Mouse (Mus musculus): ENCODE data around the gene Smc6. TPM values are rescaled to one million over a fixed set of nuclear protein-coding genes. Genes with fewer than 3 reads are reported as not detected.

The Smc6 gene
- 113 and 124 TPM in 2 replicates for polyA plus RNA-seq (2015; fragmentation: Nextera tagmentation; extraction: Ambion mirVana)

DNA sequence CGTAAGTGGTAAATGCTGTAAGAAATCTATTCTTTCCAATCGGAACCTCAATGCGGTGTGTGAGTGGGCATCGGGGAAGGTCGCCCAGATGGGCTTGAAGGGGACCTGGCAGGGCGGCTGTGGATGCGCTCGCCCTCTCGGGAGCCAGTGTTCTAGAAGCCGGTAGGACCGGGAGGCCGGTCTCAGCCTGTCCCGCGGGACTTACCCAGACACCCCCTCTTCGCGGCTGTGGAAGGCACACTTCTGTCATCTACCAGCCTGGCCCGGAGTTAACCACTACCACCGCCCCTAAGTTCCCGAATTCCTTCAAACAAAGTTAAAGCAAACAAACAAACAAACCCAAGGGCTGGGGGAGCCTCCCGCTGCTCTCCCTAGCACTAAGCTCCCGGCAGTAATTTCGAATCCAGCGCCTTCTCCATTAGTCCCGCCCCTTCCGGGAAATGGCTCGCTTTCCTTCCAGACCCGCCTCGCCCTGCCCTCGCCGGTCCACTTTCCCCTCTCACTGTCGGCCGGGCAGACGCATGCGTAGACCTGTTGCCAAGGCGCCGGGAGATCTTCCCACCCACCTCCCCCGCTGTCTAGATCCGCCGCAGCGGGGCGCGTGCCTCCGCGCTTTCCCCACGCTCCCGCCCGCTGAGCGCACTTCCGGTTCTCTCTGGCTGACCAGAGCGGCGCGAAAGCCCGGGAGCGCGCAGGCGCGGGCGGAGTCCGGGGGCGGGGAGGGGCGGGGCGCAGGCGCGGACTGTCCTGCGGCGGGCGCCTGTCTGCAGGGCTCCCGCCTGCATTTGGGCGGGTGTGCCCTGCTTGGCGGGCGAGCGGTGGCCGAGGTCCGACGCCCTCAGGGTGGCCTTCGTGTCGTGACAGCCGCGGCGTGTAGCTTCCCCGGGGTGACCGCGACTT, at the start of gene Smc6, which contains the start of gene Gen1:
Gene Smc6 (plus strand): TSS at position 505 of the 900 bp plus-strand sequence.
Gene Gen1 (minus strand): TSS at position 420 of the 900 bp plus-strand sequence.
- H3K27me3 ChIP-seq (replicated peaks): no peaks in the 10 kb centered on the region
- H3K4me3 ChIP-seq (replicated peaks): peak within 1 kb of the TSS; percentile 88
- no peaks in the 10 kb centered on the region for H3K9me3 ChIP-seq (replicated peaks)
- ATAC-seq (ENCODE audit: low FRiP score): peak; percentile 99
- peak within 1 kb of the TSS; percentile 93 for H3K9ac ChIP-seq (replicated peaks)
- H3K27ac ChIP-seq (replicated peaks): peak within 1 kb of the TSS; percentile 90
- WGBS: under 1% methylated on average over 83 of the region's 83 CpGs
- H3K4me1 ChIP-seq: peaks cover 33% of the 10 kb centered on the region
- peak within 1 kb of the TSS; percentile 98 for H3K4me2 ChIP-seq
- no peaks in the 10 kb centered on the region for H3K36me3 ChIP-seq

DNA sequence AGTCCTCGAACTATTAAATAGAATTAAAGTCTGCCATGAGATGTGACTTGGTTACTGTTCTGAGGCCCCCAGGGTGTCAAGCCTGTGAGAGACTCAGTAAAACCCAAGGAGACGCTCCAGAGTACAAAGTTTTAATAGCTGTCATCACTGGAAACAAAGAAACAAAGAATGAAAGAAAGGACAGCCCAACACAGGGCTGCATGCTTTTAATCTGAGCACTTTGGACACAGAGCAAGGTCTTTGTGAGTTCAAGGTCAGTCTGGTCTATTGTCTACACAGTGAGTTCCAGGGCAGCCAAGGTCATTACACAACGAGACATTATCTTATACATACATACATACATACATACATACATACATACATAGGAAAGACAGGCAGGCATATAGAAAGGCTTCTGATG, 49.2 kb upstream of the Smc6 start:
- no peak overlapping the region for H3K4me3 ChIP-seq (replicated peaks)
- H3K36me3 ChIP-seq: no peaks in the 10 kb centered on the region
- peaks cover under 1% of the 10 kb centered on the region; the same call in 1 of the 2 replicates for H3K4me1 ChIP-seq
- ATAC-seq (ENCODE audit: low FRiP score): no peak
- no peak overlapping the region for H3K9ac ChIP-seq (replicated peaks)
- H3K9me3 ChIP-seq (replicated peaks): no peaks in the 10 kb centered on the region
- H3K27me3 ChIP-seq (replicated peaks): no peaks in the 10 kb centered on the region
- no peak overlapping the region for H3K27ac ChIP-seq (replicated peaks)
- 59% methylated on average over 3 of the region's 3 CpGs for WGBS
- H3K4me2 ChIP-seq: no peak overlapping the region

DNA sequence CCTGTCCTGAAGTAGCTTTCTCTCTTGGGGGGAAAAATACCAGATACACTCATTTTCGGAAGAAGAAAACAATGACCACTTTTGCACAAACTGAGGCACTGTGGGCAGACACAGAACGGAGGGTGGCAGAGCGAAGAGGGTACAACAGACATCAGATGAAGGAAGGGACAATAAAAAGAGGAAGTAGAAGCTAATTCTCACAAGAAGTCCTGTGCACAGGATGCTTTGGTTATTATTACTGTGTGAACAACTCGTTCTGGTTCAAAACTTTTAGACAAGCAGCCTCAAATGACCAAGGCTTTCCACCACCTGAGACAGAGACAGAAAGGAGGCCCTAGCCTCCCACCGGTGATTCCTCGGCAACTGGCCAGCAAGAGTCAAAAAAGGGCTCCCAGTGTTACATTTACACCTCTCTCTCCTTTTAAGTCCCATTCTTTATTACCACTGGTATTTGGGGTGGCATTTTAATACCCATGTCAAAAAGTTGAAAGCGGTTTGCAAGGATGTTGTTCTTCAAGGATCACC, 47.9 kb upstream of the Smc6 start:
- Histone ChIP-seq H3K27ac (replicated peaks) (no peak overlapping the region), H3K36me3 (no peaks in the 10 kb centered on the region), H3K9ac (replicated peaks) (no peak overlapping the region), H3K4me3 (replicated peaks) (no peak overlapping the region), H3K9me3 (replicated peaks) (no peaks in the 10 kb centered on the region), H3K27me3 (replicated peaks) (no peaks in the 10 kb centered on the region), H3K4me1 (peaks cover 5% of the 10 kb centered on the region; the same call in 1 of the 2 replicates), H3K4me2 (no peak overlapping the region)
- no peak for ATAC-seq (ENCODE audit: low FRiP score)
- 63% methylated on average over 7 of the region's 7 CpGs for WGBS

DNA sequence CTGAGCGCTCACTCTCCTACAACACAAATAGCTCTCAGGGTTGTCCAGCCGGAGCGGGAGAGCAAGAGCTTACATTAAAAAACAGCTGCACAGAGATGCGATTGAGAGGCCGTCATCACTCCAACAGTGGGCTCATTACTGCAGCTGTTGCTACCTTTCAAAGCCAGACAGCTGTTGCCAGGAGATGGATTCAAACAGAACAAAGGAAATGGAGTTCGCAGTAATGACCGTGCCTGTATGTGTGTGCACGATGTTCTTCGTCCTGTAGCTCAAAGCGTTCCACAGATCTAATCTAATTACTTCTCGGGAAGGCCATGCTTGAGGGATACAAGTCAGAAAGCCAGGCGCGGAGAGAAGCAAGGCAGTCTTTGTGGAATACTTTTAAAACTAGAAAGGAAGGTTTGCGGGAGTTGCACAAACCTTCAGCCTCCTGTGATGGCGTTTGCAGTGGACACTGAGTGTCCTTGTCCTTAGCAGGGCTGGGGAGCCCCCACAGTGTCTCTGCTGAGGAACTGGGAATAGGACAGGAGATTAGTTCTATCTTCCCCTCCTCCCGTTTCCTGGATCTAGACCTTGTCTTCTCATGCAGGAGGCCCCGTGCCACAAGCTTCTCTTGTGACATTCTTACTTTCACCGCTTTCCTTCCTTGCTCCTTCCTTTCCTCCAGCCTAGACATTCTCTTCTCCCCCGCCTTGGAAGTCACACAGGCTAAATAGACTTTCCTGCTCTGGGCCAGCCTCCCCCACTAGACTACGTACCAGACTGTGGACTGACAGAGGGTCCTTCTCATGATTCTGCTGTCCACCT, 44.0 kb upstream of the Smc6 start:
- H3K27me3 ChIP-seq (replicated peaks): no peaks in the 10 kb centered on the region
- H3K36me3 ChIP-seq: no peaks in the 10 kb centered on the region
- H3K4me2 ChIP-seq: no peak overlapping the region
- H3K4me1 ChIP-seq: peaks cover 5% of the 10 kb centered on the region; the same call in 1 of the 2 replicates
- 53% methylated on average over 20 of the region's 20 CpGs for WGBS
- no peaks in the 10 kb centered on the region for H3K9me3 ChIP-seq (replicated peaks)
- no peak overlapping the region for H3K4me3 ChIP-seq (replicated peaks)
- no peak overlapping the region for H3K9ac ChIP-seq (replicated peaks)
- peak; percentile 69; the same call in 1 of the 2 replicates for ATAC-seq (ENCODE audit: low FRiP score)
- H3K27ac ChIP-seq (replicated peaks): no peak overlapping the region

DNA sequence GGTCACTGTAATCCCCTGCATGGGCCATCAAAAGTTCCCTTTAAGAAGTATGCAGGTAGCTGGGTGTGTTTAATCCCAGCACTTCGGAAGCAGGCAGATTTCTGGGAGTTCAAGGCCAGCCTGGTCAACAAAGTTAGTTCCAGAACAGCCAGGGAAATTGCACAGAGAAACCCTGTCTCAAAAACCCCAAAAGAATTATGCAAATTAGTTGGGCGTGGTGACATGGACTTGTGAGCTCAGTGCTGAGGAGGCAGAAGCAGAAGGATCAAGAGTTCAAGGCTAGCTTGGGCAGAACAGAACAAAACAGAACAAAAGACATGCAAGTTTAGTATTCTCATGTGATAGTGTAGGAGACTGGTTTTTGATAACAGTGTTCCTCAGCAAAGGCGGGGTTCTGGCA, 43.1 kb upstream of the Smc6 start:
- WGBS: 73% methylated on average over 3 of the region's 3 CpGs
- Histone ChIP-seq H3K27me3 (replicated peaks) (no peaks in the 10 kb centered on the region), H3K27ac (replicated peaks) (no peak overlapping the region)

DNA sequence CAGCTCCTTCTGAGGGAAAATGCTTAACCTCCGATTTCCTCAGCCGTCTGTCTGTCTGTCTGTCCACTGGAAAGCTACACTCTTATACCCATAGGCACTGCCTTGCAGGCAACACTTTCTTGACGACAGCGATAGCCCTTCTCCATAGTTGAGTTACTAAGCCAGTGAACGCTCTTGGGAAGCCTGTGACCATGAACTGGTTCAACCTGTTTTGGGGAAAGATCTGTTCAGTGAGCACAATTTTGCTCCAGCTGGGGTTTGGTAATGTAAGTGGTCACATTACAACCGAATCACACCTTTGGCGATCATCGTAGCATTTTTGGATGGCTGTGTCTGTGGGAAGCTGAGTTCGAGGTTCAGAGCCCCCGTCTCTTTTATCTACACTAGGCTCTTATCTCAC, 42.6 kb upstream of the Smc6 start:
- Histone ChIP-seq H3K36me3 (no peaks in the 10 kb centered on the region), H3K4me2 (no peak overlapping the region), H3K9ac (replicated peaks) (no peak overlapping the region), H3K27me3 (replicated peaks) (no peaks in the 10 kb centered on the region), H3K9me3 (replicated peaks) (no peaks in the 10 kb centered on the region), H3K4me3 (replicated peaks) (no peak overlapping the region), H3K4me1 (peaks cover 5% of the 10 kb centered on the region; the same call in 1 of the 2 replicates), H3K27ac (replicated peaks) (no peak overlapping the region)
- WGBS: 93% methylated on average over 10 of the region's 10 CpGs
- ATAC-seq (ENCODE audit: low FRiP score): no peak

More for the DNA sequence above, 43.1 kb upstream of the Smc6 start:
- Histone ChIP-seq H3K4me3 (replicated peaks) (no peak overlapping the region), H3K9ac (replicated peaks) (no peak overlapping the region), H3K4me2 (no peak overlapping the region), H3K9me3 (replicated peaks) (no peaks in the 10 kb centered on the region), H3K36me3 (no peaks in the 10 kb centered on the region), H3K4me1 (peaks cover 5% of the 10 kb centered on the region; the same call in 1 of the 2 replicates)
- ATAC-seq (ENCODE audit: low FRiP score): no peak

DNA sequence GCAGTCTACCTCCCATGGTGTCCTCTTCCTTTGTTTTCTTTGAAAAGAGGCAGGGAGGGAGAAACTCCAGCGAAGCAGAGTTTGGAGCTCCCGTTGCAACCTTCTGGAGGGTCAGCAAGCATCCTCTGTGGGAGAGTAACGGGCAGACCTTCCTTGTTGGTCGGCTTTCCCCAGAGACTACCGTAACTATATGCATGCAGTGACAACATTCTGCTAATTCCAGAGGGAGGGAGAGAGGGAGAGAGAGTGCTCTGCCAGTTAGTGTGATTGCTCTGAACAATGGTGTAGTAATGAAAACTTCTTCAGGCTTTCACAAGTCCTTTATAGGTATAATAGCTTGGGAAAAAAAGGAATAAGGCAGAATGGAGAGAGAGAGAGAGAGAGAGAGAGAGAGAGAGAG, 41.0 kb upstream of the Smc6 start:
- H3K4me2 ChIP-seq: no peak overlapping the region
- ATAC-seq (ENCODE audit: low FRiP score): no peak

DNA sequence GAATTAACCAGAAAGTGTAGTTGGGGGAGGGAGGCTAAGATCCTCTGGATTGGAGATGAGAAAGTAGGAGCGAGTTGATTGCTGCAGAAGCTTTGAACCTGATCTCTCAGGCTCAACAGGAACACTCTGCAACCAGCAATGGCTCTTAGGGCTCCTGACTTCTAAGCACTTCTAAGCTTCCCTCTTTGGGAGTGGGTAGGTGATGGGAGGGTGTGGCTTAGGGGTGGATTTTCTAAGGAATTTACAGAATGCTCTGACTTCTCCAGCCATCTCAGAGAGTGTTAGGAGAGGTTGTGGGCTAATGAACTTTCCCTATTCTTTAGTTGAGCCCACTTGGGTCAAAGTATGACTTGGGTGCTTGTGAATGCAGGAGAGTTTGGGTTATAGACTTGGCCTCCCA, 39.6 kb upstream of the Smc6 start:
- Histone ChIP-seq H3K27ac (replicated peaks) (no peak overlapping the region), H3K4me3 (replicated peaks) (no peak overlapping the region), H3K4me2 (no peak overlapping the region), H3K27me3 (replicated peaks) (no peaks in the 10 kb centered on the region), H3K4me1 (peaks cover 5% of the 10 kb centered on the region; the same call in 1 of the 2 replicates), H3K36me3 (no peaks in the 10 kb centered on the region), H3K9ac (replicated peaks) (no peak overlapping the region), H3K9me3 (replicated peaks) (no peaks in the 10 kb centered on the region)
- no peak for ATAC-seq (ENCODE audit: low FRiP score)
- 75% methylated on average over 1 of the region's 1 CpGs for WGBS

More for the DNA sequence above, 41.0 kb upstream of the Smc6 start:
- H3K4me3 ChIP-seq (replicated peaks): no peak overlapping the region
- no peak overlapping the region for H3K27ac ChIP-seq (replicated peaks)
- H3K4me1 ChIP-seq: peaks cover 5% of the 10 kb centered on the region; the same call in 1 of the 2 replicates
- no peak overlapping the region for H3K9ac ChIP-seq (replicated peaks)
- no peaks in the 10 kb centered on the region for H3K9me3 ChIP-seq (replicated peaks)
- no peaks in the 10 kb centered on the region for H3K36me3 ChIP-seq
- H3K27me3 ChIP-seq (replicated peaks): no peaks in the 10 kb centered on the region
- WGBS: 9% methylated on average over 5 of the region's 5 CpGs

DNA sequence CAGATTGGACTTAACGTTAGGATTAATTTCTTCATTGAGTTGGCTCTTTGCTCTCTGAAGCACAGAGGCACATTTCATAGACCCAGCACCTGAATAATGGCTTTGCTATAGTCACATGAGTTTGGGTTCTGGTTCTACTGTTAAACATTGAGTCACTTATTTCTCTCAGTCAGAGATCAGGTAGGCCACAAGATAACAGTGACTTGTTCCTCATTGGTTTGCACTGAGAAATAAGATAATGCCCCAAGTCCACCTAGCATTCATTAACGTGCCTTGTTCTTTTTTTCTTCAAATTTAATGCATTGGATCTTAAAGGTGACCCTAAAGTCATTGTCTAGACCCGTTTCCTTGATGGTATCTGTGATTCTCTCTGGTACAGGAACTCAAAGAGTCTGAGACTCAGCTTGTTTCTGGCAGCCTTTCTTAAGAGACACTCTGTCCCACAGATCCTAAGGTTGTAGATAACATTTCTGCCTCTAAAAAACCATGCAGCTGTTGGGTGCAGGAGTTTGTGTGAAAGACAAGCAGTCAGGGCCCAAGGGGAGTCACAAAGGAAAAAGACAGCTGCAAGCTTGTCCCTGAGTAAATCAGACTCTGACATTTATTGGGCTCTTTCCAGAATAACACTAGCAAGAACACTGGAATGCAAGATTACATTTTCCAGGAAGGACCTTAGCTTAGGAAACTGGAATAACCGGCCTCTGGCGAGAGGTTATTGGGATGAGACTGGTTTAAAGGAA, 39.0 kb upstream of the Smc6 start:
- Histone ChIP-seq H3K36me3 (no peaks in the 10 kb centered on the region), H3K4me1 (peaks cover 2% of the 10 kb centered on the region; the same call in 1 of the 2 replicates), H3K9ac (replicated peaks) (no peak overlapping the region), H3K27me3 (replicated peaks) (no peaks in the 10 kb centered on the region), H3K27ac (replicated peaks) (no peak overlapping the region), H3K4me2 (no peak overlapping the region), H3K4me3 (replicated peaks) (no peak overlapping the region), H3K9me3 (replicated peaks) (no peaks in the 10 kb centered on the region)
- 72% methylated on average over 5 of the region's 5 CpGs for WGBS
- ATAC-seq (ENCODE audit: low FRiP score): no peak

DNA sequence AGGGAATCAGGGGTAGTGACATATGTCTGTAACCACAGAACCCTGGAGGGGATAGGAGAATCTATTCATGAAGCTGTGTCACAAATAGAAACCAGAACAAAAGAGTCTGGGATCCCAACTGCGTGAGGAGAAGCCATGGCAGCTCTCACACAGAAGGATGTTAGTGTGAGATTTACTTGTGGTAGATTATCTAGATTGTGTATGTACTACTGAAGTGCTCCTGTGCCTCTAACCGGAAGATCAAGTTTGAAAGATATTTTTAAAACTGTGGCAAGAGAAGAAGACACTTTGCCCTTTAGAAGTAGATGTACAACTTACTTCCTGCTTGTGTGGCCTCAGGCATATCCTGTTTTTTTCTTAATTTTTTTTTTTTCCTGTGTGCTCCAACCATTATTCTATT, 35.4 kb upstream of the Smc6 start:
- Histone ChIP-seq H3K27me3 (replicated peaks) (no peaks in the 10 kb centered on the region), H3K9ac (replicated peaks) (no peak overlapping the region), H3K9me3 (replicated peaks) (no peaks in the 10 kb centered on the region), H3K4me2 (no peak overlapping the region), H3K4me3 (replicated peaks) (no peak overlapping the region), H3K36me3 (no peaks in the 10 kb centered on the region), H3K4me1 (no peaks in the 10 kb centered on the region), H3K27ac (replicated peaks) (no peak overlapping the region)
- no peak for ATAC-seq (ENCODE audit: low FRiP score)
- WGBS: 85% methylated on average over 2 of the region's 2 CpGs

DNA sequence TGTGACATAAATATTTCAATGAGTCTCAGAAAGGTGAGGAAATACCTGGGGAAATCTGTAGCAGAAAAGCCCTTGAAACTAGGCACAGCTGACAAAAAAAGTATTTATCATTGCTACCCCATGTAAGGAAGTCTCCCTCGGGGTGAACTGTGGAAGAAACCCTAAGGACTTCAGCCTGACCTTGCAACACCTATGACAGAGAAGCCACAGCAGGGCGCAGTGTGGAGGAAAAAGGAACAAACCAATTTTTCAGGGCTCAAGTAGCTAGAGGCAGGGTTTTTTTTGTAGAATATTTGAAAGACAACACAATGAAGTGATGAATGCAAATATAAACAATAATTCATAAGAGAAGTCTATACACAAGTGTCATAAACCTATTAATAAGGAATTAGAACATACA, 29.7 kb upstream of the Smc6 start:
- H3K27me3 ChIP-seq (replicated peaks): no peaks in the 10 kb centered on the region
- H3K4me2 ChIP-seq: no peak overlapping the region
- no peak for ATAC-seq (ENCODE audit: low FRiP score)
- no peaks in the 10 kb centered on the region for H3K9me3 ChIP-seq (replicated peaks)
- H3K9ac ChIP-seq (replicated peaks): no peak overlapping the region
- H3K4me1 ChIP-seq: no peaks in the 10 kb centered on the region
- no peak overlapping the region for H3K4me3 ChIP-seq (replicated peaks)
- no peak overlapping the region for H3K27ac ChIP-seq (replicated peaks)
- WGBS: 83% methylated on average over 2 of the region's 2 CpGs
- no peaks in the 10 kb centered on the region for H3K36me3 ChIP-seq
